Mouse (Mus musculus): ENCODE results near the gene Wasf2.

DNA sequence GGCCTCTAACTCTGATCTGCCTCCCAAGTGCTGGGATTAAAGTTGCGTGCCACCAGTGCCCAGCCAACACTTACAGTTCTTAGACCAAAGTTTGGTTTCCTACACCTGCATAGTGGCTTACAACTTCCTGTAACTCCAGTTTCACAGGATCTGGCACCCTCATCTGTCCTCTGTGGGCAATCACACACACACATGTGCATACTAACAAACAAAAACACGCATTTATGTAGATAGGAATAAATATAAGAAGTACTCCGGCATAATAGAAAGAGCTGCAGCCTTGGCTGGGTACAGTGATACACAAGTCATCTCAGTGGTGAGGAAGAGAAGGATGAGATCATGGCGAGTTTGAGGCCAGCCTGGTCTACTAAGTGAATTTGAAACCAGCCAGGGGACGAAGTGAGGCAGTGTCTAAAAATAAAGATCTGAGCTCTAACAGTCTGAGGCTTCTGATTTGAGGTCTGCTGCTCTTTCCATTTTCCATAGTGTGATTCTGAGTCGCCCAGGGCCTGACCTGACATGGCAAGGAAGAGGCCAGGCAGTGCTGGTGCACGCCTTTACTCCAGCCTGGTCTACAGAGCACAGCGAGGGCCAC lies 52.2 kb downstream of the Wasf2 start:
- no peak for TF ChIP-seq POLR2A (IDR thresholded peaks at IDR 0.05; ENCODE audit: insufficient read length, low read depth)
- no peak for TF ChIP-seq CEBPB (IDR thresholded peaks at IDR 0.05; ENCODE audit: insufficient read depth, poor library complexity, severe bottlenecking)
- no peak for TF ChIP-seq TCF3 (IDR thresholded peaks at IDR 0.05; ENCODE audit: insufficient read length, low read depth)
- no peak for TF ChIP-seq E2F4 (IDR thresholded peaks at IDR 0.05; ENCODE audit: insufficient read depth)
- TF ChIP-seq TCF12 (IDR thresholded peaks at IDR 0.05; ENCODE audit: insufficient read depth, poor library complexity, severe bottlenecking): no peak
- TF ChIP-seq MAX (IDR thresholded peaks at IDR 0.05; ENCODE audit: low read depth): no peak
- TF ChIP-seq USF1 (IDR thresholded peaks at IDR 0.05; ENCODE audit: low read depth): no peak
- TF ChIP-seq POLR2AphosphoS2 (IDR thresholded peaks at IDR 0.05; ENCODE audit: insufficient read length, low read depth): no peak
- no peak for TF ChIP-seq MYOD1 (IDR thresholded peaks at IDR 0.05; ENCODE audit: control insufficient read depth in 1 of 3, insufficient read length in 2 of 3, low read depth in 2 of 3)
- no peak for TF ChIP-seq MYOG (IDR thresholded peaks at IDR 0.05; ENCODE audit: control insufficient read depth in 1 of 3, insufficient read depth in 1 of 3, insufficient read length in 2 of 3, low read depth in 2 of 3)
- TF ChIP-seq SRF (IDR thresholded peaks at IDR 0.05; ENCODE audit: control insufficient read depth, insufficient read length, low read depth): no peak
- no peak for TF ChIP-seq REST (IDR thresholded peaks at IDR 0.05; ENCODE audit: insufficient read depth, insufficient read length)

All from myocyte (in vitro differentiated cells).